Mouse (Mus musculus) layer of hippocampus, adult 2 months (tissue): ENCODE data around the gene Sema3d. TPM values are rescaled to one million over a fixed set of nuclear protein-coding genes. Genes with fewer than 3 reads are reported as not detected.

ENCODE experiments used
- DNase-seq, 2 experiments: peaks; one replicate each; pipeline ENCODE4 v3.0.0; 2022; ENCODE audit warnings: low spot score in 2 of 2
- H3K27ac ChIP-seq: fragments of 200-600 bp; 2 replicates; pipeline ENCODE4 v1.8.1; 2022
- H3K4me3 ChIP-seq: fragments of 200-600 bp; 2 replicates; pipeline ENCODE4 v1.8.1; 2022; ENCODE audit warnings: mild to moderate bottlenecking
- CTCF ChIP-seq: fragments of 200-600 bp; conservative IDR thresholded peaks from 2 replicates; pipeline ENCODE4 v1.8.1; 2022; ENCODE audit warnings: antibody characterized with exemption, mild to moderate bottlenecking, moderate library complexity
- total RNA-seq, 2 experiments: library from RNA; stranded (reverse); gene quantifications; 2 replicates each; pipeline ENCODE4 v1.2.3; 2021

The Sema3d gene
- total RNA-seq, 2 experiments from 2014 or later, result 4.1 to 4.6 TPM

DNA sequence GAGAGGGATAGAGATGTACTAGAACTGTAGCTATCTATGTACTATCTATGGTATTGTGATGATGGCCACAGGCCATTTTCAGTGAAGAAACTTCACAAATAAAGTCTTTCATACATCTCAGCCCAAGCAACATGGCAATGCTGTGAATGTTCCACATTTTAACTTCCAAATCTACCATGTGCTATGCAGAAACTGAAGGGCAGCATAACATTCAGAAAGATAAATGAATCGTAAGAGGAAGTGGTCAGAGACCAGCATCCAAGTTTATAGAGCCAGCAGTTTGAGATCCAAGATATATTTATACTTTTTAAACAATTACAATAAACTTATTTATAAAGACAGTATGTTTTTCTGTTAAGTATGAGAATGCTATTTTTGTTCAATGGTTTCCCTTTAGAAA, 199.4 kb downstream of the Sema3d start:
- H3K27ac ChIP-seq, result no peak overlapping the region
- DNase-seq, result no peak
- no peak for TF ChIP-seq CTCF
- no peak overlapping the region for H3K4me3 ChIP-seq

DNA sequence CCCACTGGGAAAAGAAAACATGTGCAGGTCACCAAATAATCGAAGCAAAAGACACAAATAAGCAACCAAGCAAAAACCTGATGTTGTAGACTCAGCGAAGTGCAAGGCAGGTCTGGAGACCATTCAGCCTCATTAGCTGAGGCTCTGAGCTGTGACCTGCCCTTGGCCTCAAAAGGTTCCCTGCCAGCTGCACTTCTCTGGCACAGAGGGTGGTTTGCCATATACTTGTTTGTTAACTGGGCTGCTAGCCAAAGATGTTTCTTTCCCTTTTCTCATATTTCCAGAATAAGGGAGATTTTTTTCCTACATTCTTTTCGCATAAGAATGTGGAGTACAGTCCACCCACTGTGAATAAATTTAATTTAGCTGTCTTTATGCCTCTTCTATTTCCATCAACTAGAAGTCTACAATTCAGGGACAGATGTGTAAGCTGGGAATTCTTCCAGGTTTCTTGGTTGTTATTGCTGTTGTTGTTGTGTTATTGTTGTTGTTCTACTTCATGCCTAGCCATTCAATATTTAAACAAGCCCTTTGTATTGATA, 200.2 kb downstream of the Sema3d start:
- no peak for DNase-seq
- H3K27ac ChIP-seq, result no peak overlapping the region
- H3K4me3 ChIP-seq, result no peak overlapping the region
- no peak for TF ChIP-seq CTCF

DNA sequence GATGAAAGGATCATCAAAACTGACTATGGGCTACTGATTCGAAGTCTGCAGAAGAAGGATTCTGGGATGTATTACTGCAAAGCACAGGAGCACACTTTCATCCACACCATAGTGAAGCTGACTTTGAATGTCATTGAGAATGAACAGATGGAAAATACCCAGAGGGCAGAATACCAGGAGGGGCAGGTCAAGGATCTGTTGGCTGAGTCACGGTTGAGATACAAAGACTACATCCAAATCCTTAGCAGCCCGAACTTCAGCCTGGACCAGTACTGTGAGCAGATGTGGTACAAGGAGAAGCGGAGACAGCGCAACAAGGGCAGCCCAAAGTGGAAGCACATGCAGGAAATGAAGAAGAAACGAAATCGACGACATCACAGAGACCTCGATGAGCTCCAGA, 201.7 kb downstream of the Sema3d start:
- DNase-seq, result no peak
- TF ChIP-seq CTCF, result no peak
- Histone ChIP-seq H3K4me3 (no peak overlapping the region), H3K27ac (no peak overlapping the region)

DNA sequence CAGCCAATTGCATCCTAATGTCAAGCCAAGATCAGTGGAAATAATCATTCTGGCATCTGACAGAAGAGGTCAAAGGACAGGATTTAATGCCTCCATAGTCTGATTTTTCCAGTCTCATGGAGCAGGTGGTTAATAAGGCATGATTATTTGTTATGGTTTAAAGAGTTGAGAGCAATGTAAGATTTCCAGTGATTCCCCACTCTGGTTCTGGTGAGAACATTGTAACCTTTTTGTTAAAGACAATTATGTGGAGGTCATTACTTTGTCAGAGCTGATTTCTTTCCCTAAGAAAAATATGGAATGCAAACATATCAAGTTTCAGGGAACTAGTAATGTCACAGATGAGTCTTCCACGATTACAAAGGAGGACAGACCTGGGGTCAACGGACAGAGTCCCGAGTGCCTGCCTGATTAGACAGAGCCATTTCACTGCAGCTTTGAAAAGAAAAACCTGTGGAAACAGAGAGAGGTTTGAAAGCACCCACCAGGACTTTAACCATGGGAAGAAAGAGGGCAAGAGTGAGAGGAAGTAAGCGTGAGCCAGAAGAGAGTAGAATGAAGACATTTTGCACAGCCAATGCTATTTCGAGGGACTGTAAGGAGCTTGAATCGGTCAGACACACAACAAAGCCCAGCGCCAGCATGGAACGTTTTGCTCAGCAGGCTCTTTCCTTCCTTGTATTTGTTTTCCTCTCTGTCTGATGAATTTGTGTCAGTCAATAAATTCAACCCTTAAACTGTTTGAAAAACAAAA, 251.2 kb downstream of the Sema3d start:
- no peak for DNase-seq
- Histone ChIP-seq H3K27ac (no peak overlapping the region), H3K4me3 (no peak overlapping the region)
- TF ChIP-seq CTCF, result no peak

DNA sequence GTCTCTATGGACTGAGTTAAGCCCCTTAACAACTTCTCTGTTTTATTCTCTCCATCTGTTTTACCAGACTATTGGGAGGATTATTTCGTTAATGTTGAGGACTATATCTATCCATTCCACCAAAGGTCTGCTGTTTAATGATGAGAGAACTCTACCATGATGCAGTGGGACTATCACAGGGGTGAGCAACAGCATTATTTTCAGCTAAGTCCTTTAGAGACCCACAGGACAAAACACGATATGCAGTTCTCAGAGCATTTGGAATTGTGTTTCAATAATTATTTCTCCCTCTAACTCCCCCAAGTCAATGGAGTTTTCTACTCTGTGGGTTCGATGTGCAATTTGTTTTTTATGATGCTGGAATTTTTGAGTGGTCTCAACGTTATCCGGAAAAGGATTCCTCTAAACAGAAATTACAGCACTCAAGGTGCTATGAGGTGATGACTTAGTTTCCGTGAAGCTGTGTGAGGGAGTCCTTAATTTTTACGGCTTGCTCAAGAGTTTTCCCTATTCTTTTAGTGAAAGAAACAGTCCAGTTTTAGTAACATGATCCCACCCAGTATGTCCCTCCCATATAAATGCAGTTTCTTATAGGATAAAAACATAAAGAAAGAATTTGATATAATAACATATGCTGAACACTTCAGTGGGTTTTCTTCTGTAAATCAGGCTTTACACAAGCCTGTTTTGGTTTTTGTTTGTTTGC, 254.7 kb downstream of the Sema3d start:
- H3K4me3 ChIP-seq, result no peak overlapping the region
- no peak for TF ChIP-seq CTCF
- no peak overlapping the region for H3K27ac ChIP-seq
- DNase-seq, result no peak
